ENCODE assay signal across 8 mouse cellular contexts in genomic region chr7:105515178-105515577, GRCm38 (mm10). TPM values are rescaled to one million over a fixed set of nuclear protein-coding genes. Genes with fewer than 3 reads are reported as not detected.
DNase-seq lines count a peak whose midpoint lies in the region; ATAC-seq lines count a peak whose summit lies in the region.

No protein-coding gene starts in this region.

- H3K9me3 ChIP-seq in forebrain, embryonic 13.5 days (replicated peaks): no peaks in the 10 kb centered on the region
- no peaks in the 10 kb centered on the region for H3K9me3 ChIP-seq in limb, embryonic 10.5 days (replicated peaks)
- no peaks in the 10 kb centered on the region; the same call in 1 of the 2 replicates for H3K9me3 ChIP-seq in midbrain, embryonic 16.5 days (replicated peaks; ENCODE audit: control insufficient read depth, low read length, poor library complexity, severe bottlenecking)

- H3K4me2 ChIP-seq in forebrain, embryonic 13.5 days: no peak overlapping the region
- no peak overlapping the region for H3K4me2 ChIP-seq in midbrain, embryonic 16.5 days (ENCODE audit: low read length)

- ATAC-seq in forebrain, embryonic 13.5 days: peak; percentile 54; the same call in 1 of the 2 replicates
- peak; percentile 48 for ATAC-seq in inflammation-experienced regulatory T-cells, adult 6 months
- ATAC-seq in midbrain, embryonic 16.5 days: peak; percentile 49; the same call in 1 of the 2 replicates

- no peaks in the 10 kb centered on the region for H3K27me3 ChIP-seq in forebrain, embryonic 13.5 days
- peaks cover 45% of the 10 kb centered on the region for H3K27me3 ChIP-seq in limb, embryonic 10.5 days (ENCODE audit: low read depth, poor library complexity, severe bottlenecking)
- H3K27me3 ChIP-seq in midbrain, embryonic 16.5 days (ENCODE audit: control insufficient read depth, insufficient read depth, low read depth, low read length): no peaks in the 10 kb centered on the region

- no peaks in the 10 kb centered on the region for H3K36me3 ChIP-seq in forebrain, embryonic 13.5 days (ENCODE audit: poor library complexity, severe bottlenecking)
- no peaks in the 10 kb centered on the region for H3K36me3 ChIP-seq in limb, embryonic 10.5 days
- H3K36me3 ChIP-seq in midbrain, embryonic 16.5 days (ENCODE audit: control insufficient read depth, insufficient read depth, low read length): no peaks in the 10 kb centered on the region

- WGBS in forebrain, embryonic 13.5 days: 10% methylated on average over 5 of the region's 5 CpGs
- WGBS in limb, embryonic 10.5 days: 11% methylated on average over 5 of the region's 5 CpGs
- 10% methylated on average over 5 of the region's 5 CpGs for WGBS in midbrain, embryonic 16.5 days

- no peak overlapping the region for H3K27ac ChIP-seq in forebrain, embryonic 13.5 days
- H3K27ac ChIP-seq in limb, embryonic 10.5 days: no peak overlapping the region
- H3K27ac ChIP-seq in midbrain, embryonic 16.5 days (ENCODE audit: low read length): no peak overlapping the region

- peak; percentile 45 for DNase-seq in layer of hippocampus, adult 11-12 months (ENCODE audit: low spot score)
- DNase-seq in layer of hippocampus, adult 9-10 months (ENCODE audit: low spot score): no peak
- DNase-seq in c-Kit-positive CD71-positive TER-119-positive erythroid progenitor cells, embryonic 14.5 days (ENCODE audit: low spot score): peak; percentile 31
- peak; percentile 79 for DNase-seq in limb, embryonic 10.5 days (ENCODE audit: low spot score)
- peak; percentile 17 to 31 for DNase-seq in spleen, postnatal 14 days (ENCODE audit: low spot score in 2 of 2)

- no peak overlapping the region for H3K9ac ChIP-seq in forebrain, embryonic 13.5 days
- no peak overlapping the region for H3K9ac ChIP-seq in midbrain, embryonic 16.5 days (ENCODE audit: low read depth, low read length)

- H3K4me3 ChIP-seq in forebrain, embryonic 13.5 days: no peak overlapping the region
- no peak overlapping the region for H3K4me3 ChIP-seq in limb, embryonic 10.5 days
- H3K4me3 ChIP-seq in midbrain, embryonic 16.5 days (ENCODE audit: low read depth, low read length): no peak overlapping the region

- H3K4me1 ChIP-seq in forebrain, embryonic 13.5 days: peaks cover 3% of the 10 kb centered on the region; the same call in 1 of the 2 replicates
- peaks cover 11% of the 10 kb centered on the region; the same call in 1 of the 2 replicates for H3K4me1 ChIP-seq in limb, embryonic 10.5 days
- peaks cover 8% of the 10 kb centered on the region; the same call in 1 of the 2 replicates for H3K4me1 ChIP-seq in midbrain, embryonic 16.5 days (ENCODE audit: control insufficient read depth, insufficient read depth, low read length)

RNA-seq across cellular contexts. Expression of gene Cavin3, which starts 33.1 kb away (rescaled TPM):
- polyA plus RNA-seq in forebrain, embryonic 13.5 days (2015; fragmentation: Nextera tagmentation; extraction: Ambion mirVana): 18.2 and 19.7 TPM in 2 replicates
- not detected for polyA plus RNA-seq in inflammation-experienced regulatory T-cells, adult 6 months (2017; shearing (Covaris generic))
- 20.4 and 21.6 TPM in 2 replicates for polyA plus RNA-seq in limb, embryonic 10.5 days (2016; fragmentation: Nextera tagmentation; extraction: Ambion mirVana)
- polyA plus RNA-seq in midbrain, embryonic 16.5 days (2015; fragmentation: Nextera tagmentation; extraction: Ambion mirVana): 28.6 and 31.0 TPM in 2 replicates

RNA-seq across cellular contexts. Expression of gene Smpd1, which starts 39.0 kb away (rescaled TPM):
- 48.5 and 53.9 TPM in 2 replicates for polyA plus RNA-seq in forebrain, embryonic 13.5 days (2015; fragmentation: Nextera tagmentation; extraction: Ambion mirVana)
- polyA plus RNA-seq in inflammation-experienced regulatory T-cells, adult 6 months (2017; shearing (Covaris generic)): 10 to 100 TPM; 15.4 to 23.7 (median 22.3) TPM
- polyA plus RNA-seq in limb, embryonic 10.5 days (2016; fragmentation: Nextera tagmentation; extraction: Ambion mirVana): 26.1 and 31.9 TPM in 2 replicates
- polyA plus RNA-seq in midbrain, embryonic 16.5 days (2015; fragmentation: Nextera tagmentation; extraction: Ambion mirVana): 95.2 and 104 TPM in 2 replicates

Comparison
In these comparisons a context has a peak if more than half of its experiments do, and no peak if none do; other contexts are left out.
1. RNA of gene Cavin3, which starts 33.1 kb away (polyA plus RNA-seq): 28.6 to 31.0 TPM in midbrain, embryonic 16.5 days, 20.4 to 21.6 TPM in limb, embryonic 10.5 days and 18.2 to 19.7 TPM in forebrain, embryonic 13.5 days; not detected in inflammation-experienced regulatory T-cells, adult 6 months; every median in the first group is over 10 times any median in the second.
2. Peak in every context shown above with its lines, with median percentiles within 50 percentile points of each other: ATAC-seq.